Mouse (Mus musculus): Measurements from ENCODE around the gene Myo1g.

The Myo1g gene

GRCm38 (mm10) chr11:6487496-6487895 lies 33.3 kb downstream of the Myo1g start:
- DNase-seq: no peak

- no peak for DNase-seq
Observed at GRCm38 (mm10) chr11:6486916-6487315, 33.8 kb downstream of the Myo1g start.

DNA sequence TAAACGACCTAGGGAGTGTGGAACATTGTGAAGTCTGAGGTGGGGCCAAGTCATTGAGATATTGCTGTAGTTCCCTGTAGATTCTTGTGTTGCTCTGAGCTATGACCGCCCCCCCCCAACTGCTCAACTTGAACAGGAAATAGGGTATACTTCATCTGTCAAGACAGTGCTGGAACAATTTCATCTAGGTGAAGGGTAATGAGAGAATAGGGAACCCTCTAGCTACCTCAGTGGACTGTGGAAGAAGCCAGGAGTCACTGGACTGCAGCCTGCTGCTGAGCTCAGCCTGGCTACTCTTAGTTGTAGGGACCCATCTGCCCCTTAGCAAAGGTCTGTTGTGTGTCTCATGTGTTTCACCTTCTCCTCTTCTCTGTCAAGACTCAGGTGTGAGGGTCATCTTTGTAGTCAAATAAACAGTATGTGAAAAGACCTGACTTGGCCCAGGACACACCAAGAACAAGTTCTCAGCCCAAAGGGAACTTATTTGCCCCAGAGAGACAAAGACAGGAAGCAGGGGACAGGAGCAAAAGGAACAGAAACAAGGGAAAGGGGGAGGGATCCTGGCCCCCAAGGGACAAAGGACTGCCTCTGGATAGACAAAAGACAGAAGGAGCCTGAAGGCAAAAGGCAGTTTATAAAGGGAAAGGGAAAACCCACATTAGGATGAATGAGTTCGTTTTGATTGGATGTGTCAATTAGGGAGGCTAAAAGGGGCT lies 36.4 kb downstream of the Myo1g start:
- DNase-seq: peak in 1 of 2 experiments; percentile 21

DNA sequence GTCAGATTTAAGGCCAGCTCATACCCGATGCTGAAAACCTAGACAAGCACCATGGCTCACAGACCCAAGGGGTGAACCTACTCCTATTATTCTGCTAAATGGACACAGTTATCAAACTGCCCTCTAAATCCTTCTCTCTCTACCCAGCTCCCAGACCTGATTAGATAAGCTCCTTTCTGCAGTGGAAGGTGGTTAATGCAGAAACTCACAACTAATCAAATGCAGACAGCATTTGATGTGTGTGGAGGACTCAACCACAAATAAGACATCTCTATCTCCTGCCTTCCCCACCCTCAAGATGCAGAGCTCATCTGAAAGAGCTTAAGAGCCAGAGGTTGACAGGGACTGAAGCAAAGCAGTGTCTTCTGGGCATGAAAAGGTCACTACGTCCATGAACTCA lies 37.7 kb downstream of the Myo1g start:
- DNase-seq: peak in 1 of 2 experiments; percentile 25

GRCm38 (mm10) chr11:6481669-6482185 lies 39.0 kb downstream of the Myo1g start:
- peak; percentile 94 to 97 for DNase-seq

- DNase-seq: peak in 1 of 2 experiments; percentile 62
Observed at GRCm38 (mm10) chr11:6480681-6481405, 39.9 kb downstream of the Myo1g start.

DNA sequence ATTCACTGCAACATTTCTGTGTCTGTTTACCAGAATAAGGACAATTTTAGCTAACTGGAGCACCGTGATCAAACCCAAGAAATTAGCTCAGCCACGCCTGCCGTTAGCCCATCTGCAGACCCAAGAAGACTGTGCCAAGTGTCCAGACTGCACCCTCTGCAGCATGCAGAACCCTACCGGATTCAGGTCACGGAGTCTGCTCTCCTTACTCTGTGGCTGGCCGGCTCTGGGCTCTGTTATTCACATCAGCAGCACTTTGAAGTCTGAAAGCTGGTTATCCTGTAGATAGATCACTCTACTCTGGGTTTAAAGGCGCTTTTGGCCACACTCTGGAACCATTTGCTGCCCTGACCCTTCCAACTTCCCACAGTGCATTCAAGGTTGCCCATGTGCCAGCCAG lies 40.6 kb downstream of the Myo1g start:
- peak; percentile 85 to 90 for DNase-seq

DNA sequence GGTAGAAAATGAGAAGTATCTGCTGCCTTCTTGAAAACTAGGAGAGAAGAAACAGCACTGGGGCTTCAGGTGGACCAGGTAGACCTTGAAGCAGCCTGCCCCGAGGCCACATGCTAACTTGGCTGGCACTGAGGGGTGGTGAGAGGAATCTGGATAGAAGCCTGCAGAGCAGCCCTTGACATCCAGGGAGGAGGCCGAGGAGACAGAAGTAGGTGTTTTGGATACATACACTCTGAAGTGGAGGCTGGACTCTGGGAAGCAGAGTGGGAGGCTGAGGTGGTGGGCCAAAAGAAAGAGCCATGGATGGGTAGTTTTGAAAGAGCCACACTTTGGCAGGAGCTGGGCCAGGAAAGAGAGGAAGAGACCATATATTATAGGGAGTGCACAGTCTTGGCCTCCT lies 41.5 kb downstream of the Myo1g start:
- DNase-seq: peak; percentile 46 to 54

DNA sequence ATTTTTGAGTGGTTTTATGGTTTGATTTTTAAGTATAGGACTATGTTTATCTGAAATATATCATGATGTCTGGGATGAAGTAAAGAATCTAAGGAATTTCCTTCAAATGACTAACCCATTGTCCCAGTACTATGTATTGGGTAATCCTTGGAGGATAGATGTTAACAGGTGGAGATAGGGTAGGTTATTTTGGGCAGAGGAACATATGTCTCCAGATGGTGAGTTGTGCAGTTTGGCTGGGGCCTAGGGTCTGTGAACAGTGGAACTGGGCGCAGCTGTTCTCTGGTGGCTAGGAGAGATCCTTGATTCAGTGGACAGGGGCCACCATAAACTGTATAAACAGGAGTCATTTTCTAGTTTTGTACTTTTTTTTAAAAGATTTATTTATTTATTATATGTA lies 43.4 kb downstream of the Myo1g start:
- DNase-seq: peak in 1 of 2 experiments; percentile 17

DNA sequence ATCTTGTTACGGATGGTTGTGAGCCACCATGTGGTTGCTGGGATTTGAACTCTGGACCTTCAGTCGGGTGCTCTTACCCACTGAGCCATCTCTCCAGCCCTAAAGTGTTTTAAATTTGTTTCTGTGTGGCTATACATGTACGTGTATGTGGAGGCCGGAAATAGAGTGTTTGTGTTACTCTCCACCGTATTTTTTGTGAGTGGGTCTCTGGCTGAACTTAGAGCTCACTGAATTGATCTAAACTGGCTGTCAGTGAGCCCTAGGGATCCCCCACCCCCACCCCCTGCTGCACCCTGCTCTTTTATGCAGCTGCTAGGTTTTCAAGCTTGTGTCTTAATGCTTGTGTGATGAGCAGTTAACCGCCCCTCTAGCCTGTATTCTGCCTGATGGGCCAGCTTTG lies 43.9 kb downstream of the Myo1g start:
- no peak for DNase-seq

- DNase-seq: peak; percentile 96 to 98
Observed at GRCm38 (mm10) chr11:6475867-6476484, 44.8 kb downstream of the Myo1g start, which contains the start of gene Purb. Gene Purb (minus strand): TSS chr11:6475917.

DNA sequence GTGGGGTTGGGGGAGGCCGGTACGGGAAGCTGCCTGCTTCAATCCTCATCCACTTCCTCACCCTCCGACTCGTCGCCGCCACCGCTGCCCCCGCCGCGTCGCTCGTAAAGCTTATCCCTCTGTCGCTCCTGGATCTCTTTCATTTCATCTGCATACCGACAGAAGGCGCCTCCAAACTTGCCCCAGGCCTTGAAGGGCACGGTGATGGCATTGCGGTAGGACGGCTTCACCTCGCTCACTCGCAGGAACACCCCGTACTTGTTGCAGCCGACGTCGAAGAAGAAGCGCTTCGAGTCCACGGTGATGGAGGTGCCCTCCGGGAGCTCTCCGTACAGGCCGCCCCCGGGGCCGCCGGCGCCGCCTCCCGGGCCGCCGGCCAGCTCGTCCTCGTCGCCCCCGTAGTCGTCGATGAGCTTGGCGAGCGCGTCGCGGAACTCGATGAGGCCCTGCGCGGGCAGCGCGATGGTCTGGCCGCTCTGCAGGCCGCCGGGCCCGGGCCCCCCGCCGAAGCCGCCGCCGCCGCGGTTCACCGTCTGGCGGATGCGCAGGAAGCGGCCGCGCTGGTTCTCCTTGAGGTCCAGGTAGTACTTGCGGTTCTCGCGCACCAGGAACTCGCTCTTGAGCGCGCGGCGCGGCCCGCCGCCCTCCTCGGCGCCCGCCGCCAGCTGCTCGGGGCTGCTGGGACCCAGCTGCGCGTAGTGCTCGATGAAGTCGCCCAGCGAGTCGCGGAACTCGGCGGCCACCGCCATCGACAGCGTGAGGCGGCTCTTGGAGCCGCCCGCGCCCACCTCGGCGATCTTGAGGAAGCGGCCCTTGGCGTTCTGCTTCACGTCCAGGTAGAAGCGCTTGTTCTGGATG lies 45.7 kb downstream of the Myo1g start:
- peak; percentile 74 to 78 for DNase-seq

GRCm38 (mm10) chr11:6474381-6474780 lies 46.4 kb downstream of the Myo1g start:
- DNase-seq: peak in 1 of 2 experiments; percentile 40

GRCm38 (mm10) chr11:6472076-6472475 lies 48.7 kb downstream of the Myo1g start:
- no peak for DNase-seq

DNA sequence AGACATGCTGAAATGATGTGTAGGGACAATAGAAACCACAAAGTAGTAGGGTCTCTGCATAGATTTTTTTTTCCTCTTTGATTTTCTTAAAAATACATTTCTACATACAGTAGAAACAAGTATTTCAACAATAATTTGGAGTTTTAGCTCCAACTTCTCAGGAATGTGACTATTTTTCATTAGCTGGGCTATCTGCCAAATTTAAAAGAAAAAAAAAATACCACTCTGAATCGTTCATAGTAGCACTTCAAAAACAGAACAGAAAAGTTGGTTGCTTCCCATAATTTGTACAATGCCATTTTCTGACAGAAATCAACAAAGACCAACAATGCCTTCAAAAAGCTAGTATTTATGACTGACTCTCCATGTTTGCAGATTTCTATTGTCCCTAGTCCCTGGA lies 49.3 kb downstream of the Myo1g start:
- peak in 1 of 2 experiments; percentile 31 for DNase-seq

- DNase-seq: peak in 1 of 2 experiments; percentile 33
Observed at GRCm38 (mm10) chr11:6471054-6471453, 49.7 kb downstream of the Myo1g start.

DNA sequence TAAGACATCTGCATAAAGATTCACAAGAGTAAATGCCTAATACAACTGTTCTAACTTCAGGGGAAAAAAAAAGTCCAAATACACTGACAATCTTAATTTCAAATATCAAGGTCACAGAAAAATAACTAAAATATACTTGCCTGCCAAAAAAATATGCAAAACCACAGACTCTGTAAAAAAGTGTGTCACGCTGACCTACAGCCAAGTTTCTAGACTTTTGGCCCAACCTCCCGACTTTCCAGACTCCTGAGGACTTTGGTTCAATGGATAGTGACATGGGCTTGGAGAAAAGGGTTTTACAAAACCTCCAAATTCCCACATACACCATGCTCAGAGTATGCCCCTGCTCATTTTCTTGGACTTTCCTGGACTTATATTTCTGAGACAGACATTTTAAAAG lies 52.2 kb downstream of the Myo1g start:
- DNase-seq: peak in 1 of 2 experiments; percentile 32

- DNase-seq: peak; percentile 85
Observed at GRCm38 (mm10) chr11:6465122-6465521, 55.6 kb downstream of the Myo1g start.

DNA sequence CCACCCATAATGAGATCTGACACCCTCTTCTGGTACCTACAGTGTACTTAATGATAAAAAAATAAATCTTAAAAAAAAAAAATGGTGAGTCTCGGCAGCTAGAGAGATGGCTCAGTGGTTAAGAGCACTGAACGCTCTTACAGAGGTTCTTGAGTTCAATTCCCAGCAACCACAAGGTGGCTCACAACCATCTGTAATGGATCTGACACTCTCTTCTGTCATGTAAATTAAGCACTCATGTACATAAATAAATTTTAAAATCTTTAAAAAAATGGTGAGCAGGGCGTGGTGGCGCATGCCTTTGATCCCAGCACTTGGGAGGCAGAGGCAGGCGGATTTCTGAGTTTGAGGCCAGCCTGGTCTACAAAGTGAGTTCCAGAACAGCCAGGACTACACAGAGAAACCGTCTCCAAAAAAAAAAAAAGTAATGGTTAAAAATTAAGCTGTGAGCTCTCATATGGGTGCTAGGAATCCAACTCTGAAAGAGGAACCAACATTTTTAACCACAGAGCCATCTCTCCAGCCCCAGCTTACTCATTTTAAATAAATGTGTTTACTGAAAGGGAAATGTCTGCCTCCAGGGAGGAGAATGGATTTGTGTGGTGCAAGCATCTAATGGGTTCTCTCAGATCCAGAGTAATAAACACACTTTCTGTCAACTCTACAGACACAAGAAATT lies 57.5 kb downstream of the Myo1g start:
- no peak for DNase-seq
